Mouse (Mus musculus) kidney, embryonic 16.5 days (tissue): ENCODE measurements around the gene Adprm. TPM values are rescaled to one million over a fixed set of nuclear protein-coding genes. Genes with fewer than 3 reads are reported as not detected.
A peak's percentile ranks its signal among the peaks of the same experiment; 100 is the strongest.

Experiments used
- ATAC-seq: fragments of 200-750 bp; cut with Nextera tagmentation; 2 replicates; pipeline ENCODE4 v1.8.0; 2017; ENCODE audit warnings: moderate TSS enrichment; ENCODE audit not compliant: low FRiP score, low TSS enrichment
- H3K27ac ChIP-seq: fragments of 300-500 bp; sonication (generic); 2 replicates; pipeline ENCODE4 v1.5.1; 2014; ENCODE audit warnings: low read length
- H3K27me3 ChIP-seq: fragments of 300-500 bp; sonication (generic); 2 replicates; pipeline ENCODE4 v1.6.1; 2014; ENCODE audit warnings: low read length, control low read depth, mixed read lengths; ENCODE audit not compliant: insufficient read depth
- H3K36me3 ChIP-seq: fragments of 300-500 bp; sonication (generic); 2 replicates; pipeline ENCODE4 v1.6.1; 2014; ENCODE audit warnings: low read length, control low read depth, mixed read lengths; ENCODE audit not compliant: insufficient read depth
- H3K4me1 ChIP-seq: fragments of 300-500 bp; sonication (generic); 2 replicates; pipeline ENCODE4 v1.6.1; 2014; ENCODE audit warnings: low read length, control low read depth, mixed read lengths; ENCODE audit not compliant: insufficient read depth
- H3K4me2 ChIP-seq: fragments of 300-500 bp; sonication (generic); replicated peaks from 2 replicates; pipeline ENCODE4 v1.6.1; 2014; ENCODE audit warnings: low read depth, low read length
- H3K4me3 ChIP-seq: fragments of 300-500 bp; sonication (generic); 2 replicates; pipeline ENCODE4 v1.5.1; 2014; ENCODE audit warnings: mild to moderate bottlenecking, low read length
- H3K9ac ChIP-seq: fragments of 300-500 bp; sonication (generic); replicated peaks from 2 replicates; pipeline ENCODE4 v1.6.1; 2014; ENCODE audit warnings: low read length
- H3K9me3 ChIP-seq: fragments of 300-500 bp; sonication (generic); 2 replicates; pipeline ENCODE4 v1.6.1; 2016; ENCODE audit warnings: low read length, control low read depth
- WGBS: fragments of 180-500 bp; shearing (Covaris S2); extraction: QIAGEN DNeasy Blood & Tissue Kit; methylation state at CpG from one replicate; pipeline ENCODE4 v1.1.7; 2014; 5-methylcytosine and 5-hydroxymethylcytosine counted together
- polyA plus RNA-seq: library from polyadenylated mRNA; unstranded; fragments of >200 nt; fragmentation: Nextera tagmentation; extraction: Ambion mirVana; gene quantifications from 2 replicates; pipeline ENCODE4 v1.2.1, GENCODE M21; 2015

Adprm gene
- polyA plus RNA-seq, 1 experiment from 2014 or later: 29.9 TPM

GRCm38 (mm10) chr11:67051676-67052320, 596 bp downstream of the Adprm start:
- peak overlapping the region; percentile 75 for H3K4me2 ChIP-seq
- H3K27me3 ChIP-seq: no peaks in the 10 kb centered on the region
- H3K4me1 ChIP-seq: peaks cover 9% of the 10 kb centered on the region
- peak overlapping the region; percentile 83 for H3K27ac ChIP-seq
- WGBS: 4% methylated on average over 16 of the region's 16 CpGs
- peak; percentile 37; the same call in 1 of the 2 replicates for ATAC-seq
- peak overlapping the region; percentile 87 for H3K9ac ChIP-seq
- peaks cover 15% of the 10 kb centered on the region for H3K36me3 ChIP-seq
- H3K4me3 ChIP-seq: peak overlapping the region; percentile 93
- no peaks in the 10 kb centered on the region for H3K9me3 ChIP-seq

- Histone ChIP-seq H3K4me2 (no peak overlapping the region), H3K4me1 (peaks cover 9% of the 10 kb centered on the region)
- ATAC-seq: no peak
These were observed 3.1 kb downstream of the Adprm start for GRCm38 (mm10) chr11:67049256-67049655.

GRCm38 (mm10) chr11:67048496-67048895, 3.9 kb downstream of the Adprm start:
- ATAC-seq: no peak
- Histone ChIP-seq H3K27me3 (no peaks in the 10 kb centered on the region), H3K9me3 (no peaks in the 10 kb centered on the region), H3K4me2 (no peak overlapping the region), H3K9ac (no peak overlapping the region), H3K27ac (no peak overlapping the region), H3K4me3 (no peak overlapping the region), H3K36me3 (peaks cover 10% of the 10 kb centered on the region), H3K4me1 (peaks cover 7% of the 10 kb centered on the region)
- 85% methylated on average over 8 of the region's 8 CpGs for WGBS

More at GRCm38 (mm10) chr11:67049256-67049655, 3.1 kb downstream of the Adprm start:
- H3K4me3 ChIP-seq: no peak overlapping the region
- WGBS: 83% methylated on average over 3 of the region's 3 CpGs
- no peak overlapping the region for H3K27ac ChIP-seq
- H3K27me3 ChIP-seq: no peaks in the 10 kb centered on the region
- H3K36me3 ChIP-seq: peaks cover 10% of the 10 kb centered on the region
- H3K9ac ChIP-seq: no peak overlapping the region
- no peaks in the 10 kb centered on the region for H3K9me3 ChIP-seq

GRCm38 (mm10) chr11:67047199-67047598, 5.2 kb downstream of the Adprm start:
- Histone ChIP-seq H3K9me3 (no peaks in the 10 kb centered on the region), H3K27ac (no peak overlapping the region), H3K4me1 (0 out of 2 replicates have a peak, but pooled peaks cover 3% of the 10 kb centered on the region), H3K9ac (no peak overlapping the region), H3K4me2 (no peak overlapping the region), H3K4me3 (no peak overlapping the region), H3K27me3 (no peaks in the 10 kb centered on the region), H3K36me3 (peaks cover 10% of the 10 kb centered on the region)
- WGBS: 86% methylated on average over 5 of the region's 5 CpGs
- no peak for ATAC-seq

- no peak for ATAC-seq
- no peak overlapping the region for H3K4me2 ChIP-seq
These were observed 7.4 kb downstream of the Adprm start for GRCm38 (mm10) chr11:67044959-67045358.

GRCm38 (mm10) chr11:67043007-67043406, 9.4 kb downstream of the Adprm start:
- H3K27ac ChIP-seq: no peak overlapping the region
- peaks cover 26% of the 10 kb centered on the region for H3K36me3 ChIP-seq
- ATAC-seq: no peak
- no peaks in the 10 kb centered on the region for H3K4me1 ChIP-seq
- no peak overlapping the region for H3K4me3 ChIP-seq
- H3K4me2 ChIP-seq: no peak overlapping the region
- H3K27me3 ChIP-seq: no peaks in the 10 kb centered on the region
- H3K9me3 ChIP-seq: no peaks in the 10 kb centered on the region
- WGBS: 60% methylated on average over 8 of the region's 8 CpGs
- no peak overlapping the region for H3K9ac ChIP-seq

More at GRCm38 (mm10) chr11:67044959-67045358, 7.4 kb downstream of the Adprm start:
- Histone ChIP-seq H3K9me3 (no peaks in the 10 kb centered on the region), H3K36me3 (peaks cover 27% of the 10 kb centered on the region), H3K9ac (no peak overlapping the region), H3K4me3 (no peak overlapping the region), H3K27ac (no peak overlapping the region), H3K4me1 (no peaks in the 10 kb centered on the region), H3K27me3 (no peaks in the 10 kb centered on the region)
- 50% methylated on average over 6 of the region's 6 CpGs for WGBS

- H3K9me3 ChIP-seq: no peaks in the 10 kb centered on the region
- peaks cover 29% of the 10 kb centered on the region for H3K36me3 ChIP-seq
- no peak overlapping the region for H3K4me3 ChIP-seq
- no peak for ATAC-seq
- no peak overlapping the region for H3K27ac ChIP-seq
- no peaks in the 10 kb centered on the region for H3K4me1 ChIP-seq
- no peak overlapping the region for H3K9ac ChIP-seq
- 92% methylated on average over 6 of the region's 6 CpGs for WGBS
- H3K4me2 ChIP-seq: no peak overlapping the region
- no peaks in the 10 kb centered on the region for H3K27me3 ChIP-seq
These were observed 11.9 kb downstream of the Adprm start for GRCm38 (mm10) chr11:67040483-67040882.

GRCm38 (mm10) chr11:67039799-67040198, 12.6 kb downstream of the Adprm start:
- ATAC-seq: no peak
- WGBS: 94% methylated on average over 3 of the region's 3 CpGs
- H3K9me3 ChIP-seq: no peaks in the 10 kb centered on the region
- H3K36me3 ChIP-seq: peaks cover 27% of the 10 kb centered on the region
- H3K4me2 ChIP-seq: no peak overlapping the region
- no peaks in the 10 kb centered on the region for H3K27me3 ChIP-seq
- no peak overlapping the region for H3K4me3 ChIP-seq
- no peak overlapping the region for H3K27ac ChIP-seq
- no peaks in the 10 kb centered on the region for H3K4me1 ChIP-seq
- H3K9ac ChIP-seq: no peak overlapping the region

- no peaks in the 10 kb centered on the region for H3K4me1 ChIP-seq
- 95% methylated on average over 9 of the region's 9 CpGs for WGBS
These were observed 15.5 kb downstream of the Adprm start for GRCm38 (mm10) chr11:67036892-67037291.

GRCm38 (mm10) chr11:67036229-67036628, 16.2 kb downstream of the Adprm start:
- peaks cover 22% of the 10 kb centered on the region for H3K36me3 ChIP-seq
- 88% methylated on average over 6 of the region's 6 CpGs for WGBS
- no peaks in the 10 kb centered on the region for H3K9me3 ChIP-seq
- no peak overlapping the region for H3K9ac ChIP-seq
- H3K27me3 ChIP-seq: no peaks in the 10 kb centered on the region
- ATAC-seq: no peak
- no peak overlapping the region for H3K4me2 ChIP-seq
- H3K27ac ChIP-seq: no peak overlapping the region
- no peaks in the 10 kb centered on the region for H3K4me1 ChIP-seq
- no peak overlapping the region for H3K4me3 ChIP-seq

More at GRCm38 (mm10) chr11:67036892-67037291, 15.5 kb downstream of the Adprm start:
- Histone ChIP-seq H3K27me3 (no peaks in the 10 kb centered on the region), H3K27ac (no peak overlapping the region), H3K4me2 (no peak overlapping the region), H3K36me3 (peaks cover 27% of the 10 kb centered on the region), H3K9me3 (no peaks in the 10 kb centered on the region), H3K9ac (no peak overlapping the region), H3K4me3 (no peak overlapping the region)
- ATAC-seq: no peak
